Mouse (Mus musculus) heart, embryonic 15.5 days (tissue): ENCODE results near the gene Lrrc36. TPM values are rescaled to one million over a fixed set of nuclear protein-coding genes. Genes with fewer than 3 reads are reported as not detected.

Experiments used
- ATAC-seq: fragments of 200-750 bp; cut with Nextera tagmentation; replicated peaks from 2 replicates; pipeline ENCODE4 v1.8.0; 2017; ENCODE audit warnings: low read depth, moderate TSS enrichment; ENCODE audit not compliant: insufficient number of reproducible peaks, insufficient read depth, low FRiP score
- H3K27ac ChIP-seq: fragments of 300-500 bp; sonication (generic); 2 replicates; pipeline ENCODE4 v1.5.1; 2015; ENCODE audit warnings: mild to moderate bottlenecking, inconsistent platforms
- H3K27me3 ChIP-seq: fragments of 300-500 bp; sonication (generic); 2 replicates; pipeline ENCODE4 v1.6.1; 2015; ENCODE audit warnings: inconsistent platforms
- H3K36me3 ChIP-seq: fragments of 300-500 bp; sonication (generic); 2 replicates; pipeline ENCODE4 v1.6.1; 2015; ENCODE audit warnings: mild to moderate bottlenecking, inconsistent platforms
- H3K4me1 ChIP-seq: fragments of 300-500 bp; sonication (generic); replicated peaks from 2 replicates; pipeline ENCODE4 v1.6.1; 2015; ENCODE audit warnings: inconsistent platforms
- H3K4me2 ChIP-seq: fragments of 300-500 bp; sonication (generic); 2 replicates; pipeline ENCODE4 v1.6.1; 2015; ENCODE audit warnings: inconsistent platforms, mild to moderate bottlenecking, moderate library complexity
- H3K4me3 ChIP-seq: fragments of 300-500 bp; sonication (generic); 2 replicates; pipeline ENCODE4 v1.5.1; 2015; ENCODE audit warnings: mild to moderate bottlenecking, inconsistent platforms
- H3K9ac ChIP-seq: fragments of 300-500 bp; sonication (generic); 2 replicates; pipeline ENCODE4 v1.6.1; 2015; ENCODE audit warnings: mild to moderate bottlenecking, inconsistent platforms
- H3K9me3 ChIP-seq: fragments of 300-500 bp; sonication (generic); replicated peaks from 2 replicates; pipeline ENCODE4 v1.6.1; 2016; ENCODE audit warnings: inconsistent platforms
- WGBS: fragments of 180-500 bp; shearing (Covaris S2); methylation state at CpG from one replicate; pipeline ENCODE4 v1.1.7; 2015; ENCODE audit warnings: mixed read lengths; 5-methylcytosine and 5-hydroxymethylcytosine counted together
- polyA plus RNA-seq: library from polyadenylated mRNA; unstranded; fragments of >200 nt; fragmentation: Nextera tagmentation; extraction: Ambion mirVana; gene quantifications from 2 replicates; pipeline ENCODE4 v1.2.1, GENCODE M21; 2015

The Lrrc36 gene
- polyA plus RNA-seq, 1 experiment from 2014 or later: 0.19 TPM

DNA sequence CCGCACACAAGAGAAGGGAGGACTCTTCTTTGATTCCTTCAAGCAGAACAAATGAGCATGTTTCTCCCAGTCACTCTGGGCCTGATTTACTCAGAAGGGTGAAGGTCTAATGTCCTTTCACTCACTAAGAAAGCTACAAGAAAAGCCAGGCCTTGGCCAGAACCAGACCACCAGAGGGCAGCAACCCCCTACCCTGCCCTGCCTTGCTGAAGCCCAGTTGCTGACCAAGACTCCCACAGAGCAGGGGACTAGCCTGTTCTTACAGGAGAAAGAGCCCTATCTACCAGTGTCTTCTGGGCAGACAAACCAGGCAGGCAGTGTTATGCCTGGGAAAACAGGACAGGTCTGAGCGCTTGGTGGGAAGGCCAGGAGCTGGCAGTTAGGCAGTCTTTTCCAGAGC lies 71.0 kb downstream of the Lrrc36 start:
- WGBS: 42% methylated on average over 2 of the region's 2 CpGs
- no peak for ATAC-seq

GRCm38 (mm10) chr8:105488082-105488481 lies 74.7 kb downstream of the Lrrc36 start:
- no peak for ATAC-seq
- no peak overlapping the region for H3K27ac ChIP-seq
- 64% methylated on average over 3 of the region's 3 CpGs for WGBS
- no peaks in the 10 kb centered on the region for H3K9me3 ChIP-seq
- no peak overlapping the region for H3K4me3 ChIP-seq
- H3K9ac ChIP-seq: no peak overlapping the region
- no peak overlapping the region for H3K4me2 ChIP-seq
- peaks cover 7% of the 10 kb centered on the region for H3K4me1 ChIP-seq
- H3K36me3 ChIP-seq: 0 out of 2 replicates have a peak, but pooled peaks cover 2% of the 10 kb centered on the region
- no peaks in the 10 kb centered on the region for H3K27me3 ChIP-seq

More for the DNA sequence above, 71.0 kb downstream of the Lrrc36 start:
- no peaks in the 10 kb centered on the region for H3K27me3 ChIP-seq
- H3K4me1 ChIP-seq: peaks cover 7% of the 10 kb centered on the region
- no peak overlapping the region for H3K27ac ChIP-seq
- no peak overlapping the region for H3K9ac ChIP-seq
- H3K4me3 ChIP-seq: no peak overlapping the region
- H3K4me2 ChIP-seq: no peak overlapping the region
- H3K36me3 ChIP-seq: 0 out of 2 replicates have a peak, but pooled peaks cover 3% of the 10 kb centered on the region
- no peaks in the 10 kb centered on the region for H3K9me3 ChIP-seq

DNA sequence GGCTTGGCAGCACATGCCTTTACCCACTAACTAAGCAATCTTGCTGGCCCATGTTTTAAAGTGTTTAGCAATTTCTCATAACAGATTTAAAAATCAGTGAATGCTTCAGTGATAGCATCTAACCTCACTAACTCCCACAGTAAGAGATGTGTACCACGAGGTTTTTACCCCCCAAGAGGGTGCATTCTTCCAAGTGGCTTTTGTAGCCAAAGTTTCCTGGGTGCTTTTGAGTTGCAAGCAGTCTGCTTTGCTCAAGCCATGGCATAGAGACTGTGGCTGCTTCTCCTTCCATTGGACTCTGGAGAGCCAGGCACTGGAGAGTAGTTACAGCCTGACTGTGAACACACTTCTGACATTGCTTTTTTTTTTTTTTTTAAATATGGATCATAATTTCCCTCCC lies 75.9 kb downstream of the Lrrc36 start:
- H3K27me3 ChIP-seq: no peaks in the 10 kb centered on the region
- no peaks in the 10 kb centered on the region for H3K9me3 ChIP-seq
- H3K27ac ChIP-seq: no peak overlapping the region
- no peak overlapping the region for H3K4me3 ChIP-seq
- H3K9ac ChIP-seq: no peak overlapping the region
- 51% methylated on average over 1 of the region's 1 CpGs for WGBS
- H3K4me2 ChIP-seq: no peak overlapping the region
- ATAC-seq: no peak
- no peaks in the 10 kb centered on the region for H3K36me3 ChIP-seq
- peaks cover 7% of the 10 kb centered on the region for H3K4me1 ChIP-seq

DNA sequence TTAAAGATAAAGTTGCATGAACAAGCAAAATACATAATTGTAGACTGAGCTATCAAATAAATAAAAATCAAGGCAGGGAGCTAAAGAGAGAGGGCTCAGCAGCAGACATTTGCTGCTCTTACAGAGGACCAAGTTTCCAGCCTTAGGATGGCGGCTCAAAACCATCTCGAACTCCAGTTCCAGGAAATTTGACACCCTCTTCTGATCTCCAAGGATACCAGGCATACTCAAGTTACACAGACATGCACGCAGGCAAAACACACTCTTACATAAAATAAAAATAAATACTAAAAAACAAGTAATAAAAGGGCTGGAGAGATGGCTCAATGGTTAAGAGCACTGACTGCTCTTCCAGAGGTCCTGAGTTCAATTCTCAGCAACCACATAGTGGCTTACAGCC lies 80.1 kb downstream of the Lrrc36 start:
- 38% methylated on average over 3 of the region's 3 CpGs for WGBS
- no peak overlapping the region for H3K27ac ChIP-seq

GRCm38 (mm10) chr8:105494566-105494965 lies 81.2 kb downstream of the Lrrc36 start:
- 78% methylated on average over 3 of the region's 3 CpGs for WGBS
- Histone ChIP-seq H3K4me1 (peaks cover 22% of the 10 kb centered on the region), H3K4me3 (no peak overlapping the region), H3K9ac (no peak overlapping the region), H3K4me2 (no peak overlapping the region), H3K9me3 (no peaks in the 10 kb centered on the region), H3K27ac (peak overlapping the region; percentile 63; the same call in 1 of the 2 replicates), H3K27me3 (no peaks in the 10 kb centered on the region), H3K36me3 (no peaks in the 10 kb centered on the region)
- ATAC-seq: no peak

More for the DNA sequence above, 80.1 kb downstream of the Lrrc36 start:
- Histone ChIP-seq H3K27me3 (no peaks in the 10 kb centered on the region), H3K4me1 (peaks cover 22% of the 10 kb centered on the region), H3K4me3 (no peak overlapping the region), H3K9me3 (no peaks in the 10 kb centered on the region), H3K9ac (no peak overlapping the region), H3K36me3 (no peaks in the 10 kb centered on the region), H3K4me2 (no peak overlapping the region)
- ATAC-seq: no peak

DNA sequence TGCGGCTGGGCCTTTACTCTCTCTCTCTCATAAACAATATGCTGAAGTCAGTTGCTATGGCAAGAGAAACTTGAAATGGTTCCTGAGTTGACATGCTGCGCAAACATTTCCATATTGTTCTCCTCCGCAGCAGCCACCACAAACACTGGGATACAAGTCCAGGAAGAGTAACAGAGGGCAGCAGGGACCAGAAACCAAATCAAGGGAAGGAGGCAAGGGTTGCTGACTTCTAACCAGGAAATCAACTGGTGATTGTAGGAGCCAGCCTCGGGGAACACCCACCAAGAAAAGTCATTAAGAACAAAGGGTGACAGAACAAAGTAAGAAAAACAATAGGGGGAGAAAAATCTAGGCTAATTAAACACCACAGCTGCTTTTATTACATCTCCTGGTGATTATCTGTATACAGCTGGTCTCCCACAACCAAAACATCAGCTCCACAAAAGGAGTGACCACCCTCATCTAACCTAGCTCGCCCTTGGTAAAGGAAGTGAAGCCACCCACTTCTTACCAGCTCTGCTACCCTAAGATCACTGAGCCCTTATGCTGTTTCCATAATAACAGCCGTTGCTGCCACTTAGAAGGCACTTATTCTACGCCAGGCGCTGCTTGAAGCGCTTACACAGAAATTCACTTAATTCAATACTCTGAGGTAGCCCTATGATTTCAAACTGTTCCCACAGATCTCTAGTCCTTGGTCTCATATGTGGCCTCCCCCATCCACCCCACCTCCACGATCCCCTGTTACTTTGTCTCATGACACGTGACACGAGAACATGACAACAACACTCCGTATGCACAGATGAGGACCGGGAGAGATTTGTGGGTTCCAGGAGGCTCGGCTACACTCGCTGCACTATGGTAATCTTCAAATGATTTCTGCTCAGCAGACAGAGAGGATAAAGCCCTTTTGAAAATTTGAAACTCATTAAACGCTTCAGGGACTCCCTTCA lies 82.3 kb downstream of the Lrrc36 start:
- Histone ChIP-seq H3K4me1 (peaks cover 18% of the 10 kb centered on the region), H3K9ac (peak overlapping the region; percentile 73; the same call in 1 of the 2 replicates), H3K4me2 (peak overlapping the region; percentile 79), H3K27ac (peak overlapping the region; percentile 63), H3K9me3 (no peaks in the 10 kb centered on the region), H3K27me3 (no peaks in the 10 kb centered on the region), H3K4me3 (peak overlapping the region; percentile 75), H3K36me3 (no peaks in the 10 kb centered on the region)
- no peak for ATAC-seq
- WGBS: 49% methylated on average over 17 of the region's 17 CpGs

GRCm38 (mm10) chr8:105496439-105497180 lies 83.2 kb downstream of the Lrrc36 start, which contains the start of gene Zdhhc1:
Zdhhc1 (minus strand) TSS chr8:105496902.
- Histone ChIP-seq H3K27ac (peak within 1 kb of the TSS; percentile 63), H3K4me1 (peaks cover 15% of the 10 kb centered on the region), H3K27me3 (no peaks in the 10 kb centered on the region), H3K4me2 (peak within 1 kb of the TSS; percentile 79), H3K36me3 (no peaks in the 10 kb centered on the region), H3K4me3 (peak within 1 kb of the TSS; percentile 75), H3K9me3 (no peaks in the 10 kb centered on the region), H3K9ac (peak within 1 kb of the TSS; percentile 73)
- ATAC-seq: peak; percentile 85
- under 1% methylated on average over 62 of the region's 68 CpGs for WGBS

DNA sequence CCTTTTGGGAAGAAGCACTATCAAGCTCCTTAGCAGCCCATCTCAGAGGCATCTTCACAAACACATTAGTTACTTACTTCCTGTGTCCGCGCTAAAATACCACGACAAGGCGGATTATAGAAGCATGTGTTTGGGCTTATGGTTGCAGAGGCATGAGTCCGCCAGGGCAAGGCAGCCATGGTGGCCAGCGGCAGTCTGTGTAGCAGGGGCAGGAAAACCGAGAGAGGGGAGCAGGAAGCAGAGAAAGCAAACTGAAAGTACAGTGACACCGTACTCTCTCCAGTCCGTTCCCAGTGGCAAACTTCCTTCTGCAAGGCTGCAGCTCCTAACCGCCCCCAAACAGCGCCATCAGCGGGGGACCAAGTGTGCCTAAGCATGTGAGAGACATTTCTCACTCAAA lies 86.4 kb downstream of the Lrrc36 start:
- WGBS: 59% methylated on average over 12 of the region's 12 CpGs
- no peak overlapping the region for H3K27ac ChIP-seq
- H3K4me2 ChIP-seq: 0 out of 2 replicates have a peak overlapping the region, but pooled peaks have one; percentile 7
- no peaks in the 10 kb centered on the region for H3K9me3 ChIP-seq
- ATAC-seq: no peak
- H3K4me3 ChIP-seq: peak overlapping the region; percentile 12
- H3K4me1 ChIP-seq: peaks cover 15% of the 10 kb centered on the region
- no peak overlapping the region for H3K9ac ChIP-seq
- no peaks in the 10 kb centered on the region for H3K27me3 ChIP-seq
- H3K36me3 ChIP-seq: no peaks in the 10 kb centered on the region

- no peak overlapping the region for H3K9ac ChIP-seq
- H3K27ac ChIP-seq: peak overlapping the region; percentile 63
- H3K4me1 ChIP-seq: peaks cover 4% of the 10 kb centered on the region
- H3K27me3 ChIP-seq: no peaks in the 10 kb centered on the region
- no peak overlapping the region for H3K4me2 ChIP-seq
- WGBS: 69% methylated on average over 3 of the region's 3 CpGs
- H3K4me3 ChIP-seq: no peak overlapping the region
- no peaks in the 10 kb centered on the region for H3K36me3 ChIP-seq
- no peaks in the 10 kb centered on the region for H3K9me3 ChIP-seq
- ATAC-seq: peak; percentile 27; the same call in 1 of the 2 replicates
These were observed 91.2 kb downstream of the Lrrc36 start for GRCm38 (mm10) chr8:105504617-105505016.

DNA sequence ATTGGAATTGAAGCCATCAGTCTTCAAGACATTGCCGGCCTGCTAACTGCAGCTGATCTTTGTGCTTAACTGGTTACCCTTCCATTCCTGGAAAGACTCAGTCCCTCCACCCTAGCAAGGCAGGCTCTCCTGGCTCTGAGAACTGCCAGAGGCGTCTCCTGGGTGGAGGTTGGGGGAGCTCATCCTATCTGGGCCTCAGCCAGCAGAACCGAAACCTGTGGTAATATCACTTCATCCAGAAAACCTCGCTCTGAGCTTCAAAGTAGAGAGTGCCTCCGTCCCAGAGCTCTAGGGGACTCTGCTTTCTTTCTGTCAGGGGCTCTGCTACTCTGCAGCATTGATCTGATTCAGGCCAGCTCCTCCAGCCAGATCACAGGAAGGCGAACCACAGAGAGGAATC lies 93.6 kb downstream of the Lrrc36 start:
- no peak overlapping the region for H3K4me2 ChIP-seq
- H3K4me1 ChIP-seq: peaks cover 4% of the 10 kb centered on the region
- no peak overlapping the region for H3K4me3 ChIP-seq
- no peak overlapping the region for H3K9ac ChIP-seq
- ATAC-seq: no peak
- no peaks in the 10 kb centered on the region for H3K9me3 ChIP-seq
- WGBS: 58% methylated on average over 6 of the region's 6 CpGs
- no peaks in the 10 kb centered on the region for H3K36me3 ChIP-seq
- no peak overlapping the region for H3K27ac ChIP-seq
- H3K27me3 ChIP-seq: no peaks in the 10 kb centered on the region

GRCm38 (mm10) chr8:105508758-105509157 lies 95.4 kb downstream of the Lrrc36 start:
- no peak for ATAC-seq

More at GRCm38 (mm10) chr8:105508758-105509157, 95.4 kb downstream of the Lrrc36 start:
- peaks cover 4% of the 10 kb centered on the region for H3K4me1 ChIP-seq
- no peak overlapping the region for H3K4me3 ChIP-seq
- WGBS: 42% methylated on average over 2 of the region's 2 CpGs
- no peaks in the 10 kb centered on the region for H3K36me3 ChIP-seq
- no peak overlapping the region for H3K27ac ChIP-seq
- no peaks in the 10 kb centered on the region for H3K27me3 ChIP-seq
- no peak overlapping the region for H3K9ac ChIP-seq
- H3K9me3 ChIP-seq: no peaks in the 10 kb centered on the region
- no peak overlapping the region for H3K4me2 ChIP-seq
